Comparison of ENCODE assay signal across 8 mouse cellular contexts in genomic region chr6:115776363-115776762, GRCm38 (mm10). TPM values are rescaled to one million over a fixed set of nuclear protein-coding genes. Genes with fewer than 3 reads are reported as not detected.
A peak's percentile ranks its signal among the peaks of the same experiment; 100 is the strongest.
DNase-seq lines count a peak whose midpoint lies in the region; ATAC-seq lines count a peak whose summit lies in the region.

No protein-coding gene starts in this region.

- H3K4me3 ChIP-seq in heart, embryonic 12.5 days, result peak overlapping the region; percentile 80
- H3K4me3 ChIP-seq in embryonic facial prominence, embryonic 11.5 days (ENCODE audit: low read depth, low read length), result peak overlapping the region; percentile 85
- H3K4me3 ChIP-seq in hindbrain, embryonic 15.5 days, result peak overlapping the region; percentile 97; the same call in 1 of the 2 replicates
- peak overlapping the region; percentile 7; the same call in 1 of the 2 replicates for H3K4me3 ChIP-seq in midbrain, embryonic 16.5 days (ENCODE audit: low read depth, low read length)

- peak overlapping the region; percentile 87 for H3K9ac ChIP-seq in heart, embryonic 12.5 days
- peak overlapping the region; percentile 94 for H3K9ac ChIP-seq in embryonic facial prominence, embryonic 11.5 days (replicated peaks; ENCODE audit: low read length)
- H3K9ac ChIP-seq in hindbrain, embryonic 15.5 days, result no peak overlapping the region
- H3K9ac ChIP-seq in midbrain, embryonic 16.5 days (ENCODE audit: low read depth, low read length), result no peak overlapping the region

- H3K27me3 ChIP-seq in heart, embryonic 12.5 days (replicated peaks), result no peaks in the 10 kb centered on the region
- no peaks in the 10 kb centered on the region for H3K27me3 ChIP-seq in embryonic facial prominence, embryonic 11.5 days (ENCODE audit: control insufficient read depth, insufficient read depth, low read length)
- H3K27me3 ChIP-seq in hindbrain, embryonic 15.5 days, result no peaks in the 10 kb centered on the region
- H3K27me3 ChIP-seq in midbrain, embryonic 16.5 days (ENCODE audit: control insufficient read depth, insufficient read depth, low read depth, low read length), result no peaks in the 10 kb centered on the region

- no peak for DNase-seq in heart, adult 18-20 months
- DNase-seq in embryonic facial prominence, embryonic 11.5 days (ENCODE audit: low spot score), result no peak
- no peak for DNase-seq in right cerebral cortex, postnatal 14 days
- no peak for DNase-seq in adrenal gland, adult 8-10 months
- DNase-seq in adrenal gland, adult 2 months, result no peak

- H3K9me3 ChIP-seq in heart, embryonic 12.5 days (replicated peaks), result 0 out of 2 replicates have a peak, but pooled peaks cover 5% of the 10 kb centered on the region
- H3K9me3 ChIP-seq in embryonic facial prominence, embryonic 11.5 days (replicated peaks; ENCODE audit: control insufficient read depth, low read length), result no peaks in the 10 kb centered on the region
- H3K9me3 ChIP-seq in hindbrain, embryonic 15.5 days, result no peaks in the 10 kb centered on the region
- no peaks in the 10 kb centered on the region for H3K9me3 ChIP-seq in midbrain, embryonic 16.5 days (replicated peaks; ENCODE audit: control insufficient read depth, low read length, poor library complexity, severe bottlenecking)

- peak overlapping the region; percentile 96 for H3K27ac ChIP-seq in heart, embryonic 12.5 days (ENCODE audit: poor library complexity, severe bottlenecking)
- H3K27ac ChIP-seq in embryonic facial prominence, embryonic 11.5 days (replicated peaks; ENCODE audit: low read depth, low read length), result no peak overlapping the region
- H3K27ac ChIP-seq in hindbrain, embryonic 15.5 days (replicated peaks), result no peak overlapping the region
- H3K27ac ChIP-seq in midbrain, embryonic 16.5 days (ENCODE audit: low read length), result no peak overlapping the region

- 17% methylated on average over 9 of the region's 9 CpGs for WGBS in heart, embryonic 12.5 days
- 67% methylated on average over 9 of the region's 9 CpGs for WGBS in embryonic facial prominence, embryonic 11.5 days
- 74% methylated on average over 9 of the region's 9 CpGs for WGBS in hindbrain, embryonic 15.5 days
- WGBS in midbrain, embryonic 16.5 days, result 64% methylated on average over 9 of the region's 9 CpGs

- peak overlapping the region; percentile 96 for H3K4me2 ChIP-seq in heart, embryonic 12.5 days
- H3K4me2 ChIP-seq in embryonic facial prominence, embryonic 11.5 days (ENCODE audit: low read depth, low read length), result peak overlapping the region; percentile 90
- H3K4me2 ChIP-seq in hindbrain, embryonic 15.5 days, result peak overlapping the region; percentile 81
- peak overlapping the region; percentile 60 for H3K4me2 ChIP-seq in midbrain, embryonic 16.5 days (ENCODE audit: low read length)

- H3K36me3 ChIP-seq in heart, embryonic 12.5 days, result peaks cover 35% of the 10 kb centered on the region
- no peaks in the 10 kb centered on the region; the same call in 1 of the 2 replicates for H3K36me3 ChIP-seq in embryonic facial prominence, embryonic 11.5 days (replicated peaks; ENCODE audit: control insufficient read depth, insufficient read depth, low read depth, low read length)
- H3K36me3 ChIP-seq in hindbrain, embryonic 15.5 days, result peaks cover 6% of the 10 kb centered on the region; the same call in 1 of the 2 replicates
- H3K36me3 ChIP-seq in midbrain, embryonic 16.5 days (ENCODE audit: control insufficient read depth, insufficient read depth, low read length), result 0 out of 2 replicates have a peak, but pooled peaks cover 2% of the 10 kb centered on the region

- no peak for ATAC-seq in heart, embryonic 12.5 days (ENCODE audit: insufficient number of reproducible peaks, low FRiP score)
- no peak for ATAC-seq in embryonic facial prominence, embryonic 11.5 days (replicated peaks; ENCODE audit: insufficient number of reproducible peaks, low FRiP score, low TSS enrichment, low read depth)
- no peak for ATAC-seq in hindbrain, embryonic 15.5 days (ENCODE audit: low FRiP score, low read depth)
- ATAC-seq in midbrain, embryonic 16.5 days, result no peak

- H3K4me1 ChIP-seq in heart, embryonic 12.5 days (replicated peaks), result peaks cover 37% of the 10 kb centered on the region
- H3K4me1 ChIP-seq in embryonic facial prominence, embryonic 11.5 days (ENCODE audit: control insufficient read depth, insufficient read depth, low read length), result peaks cover 9% of the 10 kb centered on the region
- peaks cover 30% of the 10 kb centered on the region for H3K4me1 ChIP-seq in hindbrain, embryonic 15.5 days (replicated peaks)
- H3K4me1 ChIP-seq in midbrain, embryonic 16.5 days (ENCODE audit: control insufficient read depth, insufficient read depth, low read length), result peaks cover 23% of the 10 kb centered on the region

RNA-seq across cellular contexts. Expression of gene Cand2, which starts 2.0 kb away (rescaled TPM):
- polyA plus RNA-seq in heart, embryonic 12.5 days (2016; fragmentation: Nextera tagmentation; extraction: Ambion mirVana), result 71.6 and 73.7 TPM in 2 replicates
- total RNA-seq in heart, adult 18-20 months (2021), result 10 to 100 TPM; 73.3 to 76.6 TPM
- 36.2 and 39.1 TPM in 2 replicates for polyA plus RNA-seq in embryonic facial prominence, embryonic 11.5 days (2014; fragmentation: Nextera tagmentation; extraction: Ambion mirVana)
- 12.8 and 12.9 TPM in 2 replicates for polyA plus RNA-seq in hindbrain, embryonic 15.5 days (2015; fragmentation: Nextera tagmentation; extraction: Ambion mirVana)
- polyA plus RNA-seq in midbrain, embryonic 16.5 days (2015; fragmentation: Nextera tagmentation; extraction: Ambion mirVana), result 9.8 and 10.3 TPM in 2 replicates
- total RNA-seq in adrenal gland, adult 8-10 months (2022), result 10 to 100 TPM; 16.1 to 22.6 (median 18.0) TPM
- total RNA-seq in adrenal gland, adult 2 months (2021), result 10 to 100 TPM in 1 of 2 experiments, 1 to 10 TPM in 1; 8.9 to 16.1 TPM
- 16.6 and 18.3 TPM in 2 replicates for polyA plus RNA-seq in adrenal gland, adult 2 months (2012; rRNA removed)

RNA-seq across cellular contexts. Expression of gene Tmem40, which starts 14.2 kb away (rescaled TPM):
- polyA plus RNA-seq in heart, embryonic 12.5 days (2016; fragmentation: Nextera tagmentation; extraction: Ambion mirVana), result 2.6 and 3.2 TPM in 2 replicates
- under 1 TPM; 0.54 to 0.60 TPM for total RNA-seq in heart, adult 18-20 months (2021)
- polyA plus RNA-seq in embryonic facial prominence, embryonic 11.5 days (2014; fragmentation: Nextera tagmentation; extraction: Ambion mirVana), result 2.0 and 3.3 TPM in 2 replicates
- polyA plus RNA-seq in hindbrain, embryonic 15.5 days (2015; fragmentation: Nextera tagmentation; extraction: Ambion mirVana), result 1.5 and 2.0 TPM in 2 replicates
- 0.85 and 1.3 TPM in 2 replicates for polyA plus RNA-seq in midbrain, embryonic 16.5 days (2015; fragmentation: Nextera tagmentation; extraction: Ambion mirVana)
- not detected for total RNA-seq in adrenal gland, adult 8-10 months (2022)
- total RNA-seq in adrenal gland, adult 2 months (2021), result under 1 TPM in 1 of 2 experiments, not detected in 1; 0.35 TPM
- not detected in 2 replicates for polyA plus RNA-seq in adrenal gland, adult 2 months (2012; rRNA removed)

RNA-seq across cellular contexts. Expression of gene Rpl32, which starts 32.2 kb away (rescaled TPM):
- polyA plus RNA-seq in heart, embryonic 12.5 days (2016; fragmentation: Nextera tagmentation; extraction: Ambion mirVana), result 1,366 and 1,429 TPM in 2 replicates
- 100 to 1,000 TPM; 616 to 693 TPM for total RNA-seq in heart, adult 18-20 months (2021)
- polyA plus RNA-seq in embryonic facial prominence, embryonic 11.5 days (2014; fragmentation: Nextera tagmentation; extraction: Ambion mirVana), result 2,072 and 2,207 TPM in 2 replicates
- 948 and 1,117 TPM in 2 replicates for polyA plus RNA-seq in hindbrain, embryonic 15.5 days (2015; fragmentation: Nextera tagmentation; extraction: Ambion mirVana)
- polyA plus RNA-seq in midbrain, embryonic 16.5 days (2015; fragmentation: Nextera tagmentation; extraction: Ambion mirVana), result 855 and 922 TPM in 2 replicates
- 1,000 to 10,000 TPM in 3 of 4 experiments, 100 to 1,000 TPM in 1; 999 to 1,169 (median 1,094) TPM for total RNA-seq in adrenal gland, adult 8-10 months (2022)
- total RNA-seq in adrenal gland, adult 2 months (2021), result 1,000 to 10,000 TPM; 1,129 to 1,275 TPM
- 61.9 and 71.3 TPM in 2 replicates for polyA plus RNA-seq in adrenal gland, adult 2 months (2012; rRNA removed)

Comparison
In these comparisons a context has a peak if more than half of its experiments do, and no peak if none do; other contexts are left out.
1. H3K4me3 ChIP-seq: peak in every context shown above with its lines; median percentile 97 in hindbrain, embryonic 15.5 days; 85 in embryonic facial prominence, embryonic 11.5 days; 80 in heart, embryonic 12.5 days; 7 in midbrain, embryonic 16.5 days.
2. H3K9ac ChIP-seq: peak in heart, embryonic 12.5 days (single experiment) and embryonic facial prominence, embryonic 11.5 days (single experiment); none in hindbrain, embryonic 15.5 days (single experiment) and midbrain, embryonic 16.5 days (single experiment).
3. RNA of gene Rpl32, which starts 32.2 kb away (polyA plus RNA-seq): 2,072 to 2,207 TPM in embryonic facial prominence, embryonic 11.5 days, 1,366 to 1,429 TPM in heart, embryonic 12.5 days, 948 to 1,117 TPM in hindbrain, embryonic 15.5 days and 855 to 922 TPM in midbrain, embryonic 16.5 days; 61.9 to 71.3 TPM in adrenal gland, adult 2 months; every median in the first group is over 10 times any median in the second.
4. Peak in every context shown above with its lines, with median percentiles within 50 percentile points of each other: H3K4me2 ChIP-seq.